Mouse (Mus musculus) heart, adult 2 months (tissue): ENCODE data around the gene H2afz.

Source experiments
- CTCF ChIP-seq: fragments of 200-600 bp; IDR thresholded peaks from 2 replicates; pipeline ENCODE4 v1.8.1; 2022; ENCODE audit warnings: antibody characterized with exemption, mild to moderate bottlenecking, moderate library complexity
- EP300 ChIP-seq: fragments of 200-500 bp; IDR thresholded peaks from 2 replicates; pipeline ENCODE4 v1.6.1; 2011; ENCODE audit warnings: low read depth, low read length, control low read depth; ENCODE audit not compliant: insufficient read depth
- POLR2A ChIP-seq: fragments of 200-500 bp; IDR thresholded peaks from 2 replicates; pipeline ENCODE4 v1.6.1; 2011; ENCODE audit warnings: mild to moderate bottlenecking, low read depth, low read length, control low read depth; ENCODE audit not compliant: insufficient read depth

DNA sequence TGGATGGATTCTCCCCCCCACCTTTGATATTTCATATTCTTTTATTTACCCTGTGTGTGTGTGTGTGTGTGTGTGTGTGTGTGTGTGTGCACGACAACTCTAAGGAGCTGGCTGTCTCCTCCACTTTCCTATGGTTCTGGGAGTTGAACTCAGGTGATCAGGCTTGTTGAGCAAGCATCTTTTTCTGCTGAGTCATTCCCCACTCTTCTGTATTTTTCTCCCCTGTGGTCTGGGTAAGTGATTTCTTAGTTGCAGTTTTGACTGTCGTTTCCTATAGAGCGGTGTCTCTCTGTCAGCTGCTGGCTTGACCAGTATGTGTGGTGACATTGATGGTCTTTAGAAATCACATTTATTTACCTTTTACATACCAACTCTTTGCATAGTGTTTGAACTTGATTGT lies 15.0 kb downstream of the H2afz start:
- TF ChIP-seq CTCF (no peak), POLR2A (no peak), EP300 (no peak)
